Mouse (Mus musculus): Measurements from ENCODE around the gene Aig1. TPM values are rescaled to one million over a fixed set of nuclear protein-coding genes. Genes with fewer than 3 reads are reported as not detected.

Aig1 gene
- polyA plus RNA-seq, 1 experiment from 2014 or later, result 18.0 TPM

- Histone ChIP-seq H3K9ac (ENCODE audit: low read depth, low read length) (no peak overlapping the region), H3K4me1 (ENCODE audit: control insufficient read depth, low read depth, low read length) (no peaks in the 10 kb centered on the region), H3K4me2 (ENCODE audit: low read depth, low read length) (no peak overlapping the region), H3K27me3 (ENCODE audit: control insufficient read depth, insufficient read depth, low read depth, low read length) (no peaks in the 10 kb centered on the region), H3K36me3 (ENCODE audit: control insufficient read depth, insufficient read depth) (no peaks in the 10 kb centered on the region), H3K4me3 (ENCODE audit: low read depth, low read length) (no peak overlapping the region), H3K9me3 (replicated peaks; ENCODE audit: control insufficient read depth, low read length) (no peaks in the 10 kb centered on the region), H3K27ac (ENCODE audit: low read length) (no peak overlapping the region)
- WGBS (ENCODE audit: insufficient replicate concordance), result 58% methylated on average over 9 of the region's 9 CpGs
- no peak for ATAC-seq (ENCODE audit: low read depth)
Observed at GRCm38 (mm10) chr10:13882490-13882889, 13.7 kb upstream of the Aig1 start.

GRCm38 (mm10) chr10:13878696-13879095 is 9.9 kb upstream of the Aig1 start:
- H3K27ac ChIP-seq (ENCODE audit: low read length), result no peak overlapping the region
- peaks cover 18% of the 10 kb centered on the region for H3K4me1 ChIP-seq (ENCODE audit: control insufficient read depth, low read depth, low read length)
- H3K4me3 ChIP-seq (ENCODE audit: low read depth, low read length), result no peak overlapping the region
- ATAC-seq (ENCODE audit: low read depth), result no peak
- H3K27me3 ChIP-seq (ENCODE audit: control insufficient read depth, insufficient read depth, low read depth, low read length), result no peaks in the 10 kb centered on the region
- no peak overlapping the region for H3K9ac ChIP-seq (ENCODE audit: low read depth, low read length)
- no peaks in the 10 kb centered on the region for H3K36me3 ChIP-seq (ENCODE audit: control insufficient read depth, insufficient read depth)
- no peak overlapping the region for H3K4me2 ChIP-seq (ENCODE audit: low read depth, low read length)
- 67% methylated on average over 4 of the region's 4 CpGs for WGBS (ENCODE audit: insufficient replicate concordance)
- no peaks in the 10 kb centered on the region for H3K9me3 ChIP-seq (replicated peaks; ENCODE audit: control insufficient read depth, low read length)

GRCm38 (mm10) chr10:13875038-13875420 is 6.2 kb upstream of the Aig1 start:
- no peaks in the 10 kb centered on the region for H3K27me3 ChIP-seq (ENCODE audit: control insufficient read depth, insufficient read depth, low read depth, low read length)
- peak overlapping the region; percentile 52 for H3K4me2 ChIP-seq (ENCODE audit: low read depth, low read length)
- no peak overlapping the region for H3K4me3 ChIP-seq (ENCODE audit: low read depth, low read length)
- 63% methylated on average over 4 of the region's 4 CpGs for WGBS (ENCODE audit: insufficient replicate concordance)
- peak overlapping the region; percentile 42; the same call in 1 of the 2 replicates for H3K27ac ChIP-seq (ENCODE audit: low read length)
- H3K4me1 ChIP-seq (ENCODE audit: control insufficient read depth, low read depth, low read length), result peaks cover 19% of the 10 kb centered on the region
- no peak for ATAC-seq (ENCODE audit: low read depth)
- H3K36me3 ChIP-seq (ENCODE audit: control insufficient read depth, insufficient read depth), result no peaks in the 10 kb centered on the region
- H3K9ac ChIP-seq (ENCODE audit: low read depth, low read length), result no peak overlapping the region
- no peaks in the 10 kb centered on the region for H3K9me3 ChIP-seq (replicated peaks; ENCODE audit: control insufficient read depth, low read length)

GRCm38 (mm10) chr10:13874301-13875037 is 5.7 kb upstream of the Aig1 start:
- WGBS (ENCODE audit: insufficient replicate concordance), result 30% methylated on average over 10 of the region's 10 CpGs
- H3K9ac ChIP-seq (ENCODE audit: low read depth, low read length), result peak overlapping the region; percentile 47; the same call in 1 of the 2 replicates
- no peaks in the 10 kb centered on the region for H3K36me3 ChIP-seq (ENCODE audit: control insufficient read depth, insufficient read depth)
- H3K27ac ChIP-seq (ENCODE audit: low read length), result peak overlapping the region; percentile 83
- peak overlapping the region; percentile 15; the same call in 1 of the 2 replicates for H3K4me3 ChIP-seq (ENCODE audit: low read depth, low read length)
- H3K4me1 ChIP-seq (ENCODE audit: control insufficient read depth, low read depth, low read length), result peaks cover 22% of the 10 kb centered on the region
- H3K9me3 ChIP-seq (replicated peaks; ENCODE audit: control insufficient read depth, low read length), result no peaks in the 10 kb centered on the region
- peak; percentile 96 for ATAC-seq (ENCODE audit: low read depth)
- H3K27me3 ChIP-seq (ENCODE audit: control insufficient read depth, insufficient read depth, low read depth, low read length), result no peaks in the 10 kb centered on the region
- H3K4me2 ChIP-seq (ENCODE audit: low read depth, low read length), result peak overlapping the region; percentile 52

GRCm38 (mm10) chr10:13870531-13870930 is 1.8 kb upstream of the Aig1 start:
- no peak overlapping the region for H3K4me2 ChIP-seq (ENCODE audit: low read depth, low read length)
- H3K36me3 ChIP-seq (ENCODE audit: control insufficient read depth, insufficient read depth), result no peaks in the 10 kb centered on the region
- H3K9ac ChIP-seq (ENCODE audit: low read depth, low read length), result no peak overlapping the region
- peaks cover 35% of the 10 kb centered on the region for H3K4me1 ChIP-seq (ENCODE audit: control insufficient read depth, low read depth, low read length)
- 75% methylated on average over 3 of the region's 3 CpGs for WGBS (ENCODE audit: insufficient replicate concordance)
- no peak for ATAC-seq (ENCODE audit: low read depth)
- no peaks in the 10 kb centered on the region for H3K9me3 ChIP-seq (replicated peaks; ENCODE audit: control insufficient read depth, low read length)
- no peak overlapping the region for H3K27ac ChIP-seq (ENCODE audit: low read length)
- no peaks in the 10 kb centered on the region for H3K27me3 ChIP-seq (ENCODE audit: control insufficient read depth, insufficient read depth, low read depth, low read length)
- H3K4me3 ChIP-seq (ENCODE audit: low read depth, low read length), result no peak overlapping the region

GRCm38 (mm10) chr10:13869322-13870035 is 699 bp upstream of the Aig1 start:
- H3K27ac ChIP-seq (ENCODE audit: low read length), result peak overlapping the region; percentile 53; the same call in 1 of the 2 replicates
- peak overlapping the region; percentile 71; the same call in 1 of the 2 replicates for H3K9ac ChIP-seq (ENCODE audit: low read depth, low read length)
- no peaks in the 10 kb centered on the region for H3K27me3 ChIP-seq (ENCODE audit: control insufficient read depth, insufficient read depth, low read depth, low read length)
- H3K36me3 ChIP-seq (ENCODE audit: control insufficient read depth, insufficient read depth), result no peaks in the 10 kb centered on the region
- H3K9me3 ChIP-seq (replicated peaks; ENCODE audit: control insufficient read depth, low read length), result no peaks in the 10 kb centered on the region
- WGBS (ENCODE audit: insufficient replicate concordance), result 24% methylated on average over 13 of the region's 13 CpGs
- H3K4me3 ChIP-seq (ENCODE audit: low read depth, low read length), result peak overlapping the region; percentile 74
- peaks cover 25% of the 10 kb centered on the region for H3K4me1 ChIP-seq (ENCODE audit: control insufficient read depth, low read depth, low read length)
- ATAC-seq (ENCODE audit: low read depth), result peak; percentile 26; the same call in 1 of the 2 replicates
- peak overlapping the region; percentile 83 for H3K4me2 ChIP-seq (ENCODE audit: low read depth, low read length)

GRCm38 (mm10) chr10:13866391-13866790 is 2.4 kb downstream of the Aig1 start:
- no peak overlapping the region for H3K4me2 ChIP-seq (ENCODE audit: low read depth, low read length)
- H3K9me3 ChIP-seq (replicated peaks; ENCODE audit: control insufficient read depth, low read length), result no peaks in the 10 kb centered on the region
- H3K9ac ChIP-seq (ENCODE audit: low read depth, low read length), result no peak overlapping the region
- 51% methylated on average over 4 of the region's 4 CpGs for WGBS (ENCODE audit: insufficient replicate concordance)
- H3K27me3 ChIP-seq (ENCODE audit: control insufficient read depth, insufficient read depth, low read depth, low read length), result no peaks in the 10 kb centered on the region
- H3K36me3 ChIP-seq (ENCODE audit: control insufficient read depth, insufficient read depth), result no peaks in the 10 kb centered on the region
- peaks cover 16% of the 10 kb centered on the region for H3K4me1 ChIP-seq (ENCODE audit: control insufficient read depth, low read depth, low read length)
- ATAC-seq (ENCODE audit: low read depth), result no peak
- H3K27ac ChIP-seq (ENCODE audit: low read length), result no peak overlapping the region
- H3K4me3 ChIP-seq (ENCODE audit: low read depth, low read length), result no peak overlapping the region

GRCm38 (mm10) chr10:13861115-13861909 is 7.5 kb downstream of the Aig1 start:
- peak; percentile 55 for ATAC-seq (ENCODE audit: low read depth)
- WGBS (ENCODE audit: insufficient replicate concordance), result 60% methylated on average over 11 of the region's 11 CpGs
- H3K27me3 ChIP-seq (ENCODE audit: control insufficient read depth, insufficient read depth, low read depth, low read length), result no peaks in the 10 kb centered on the region

More at GRCm38 (mm10) chr10:13861115-13861909, 7.5 kb downstream of the Aig1 start:
- H3K4me3 ChIP-seq (ENCODE audit: low read depth, low read length), result no peak overlapping the region
- no peak overlapping the region for H3K27ac ChIP-seq (ENCODE audit: low read length)
- no peak overlapping the region; the same call in 1 of the 2 replicates for H3K4me2 ChIP-seq (ENCODE audit: low read depth, low read length)
- no peak overlapping the region for H3K9ac ChIP-seq (ENCODE audit: low read depth, low read length)
- no peaks in the 10 kb centered on the region for H3K9me3 ChIP-seq (replicated peaks; ENCODE audit: control insufficient read depth, low read length)
- no peaks in the 10 kb centered on the region for H3K4me1 ChIP-seq (ENCODE audit: control insufficient read depth, low read depth, low read length)
- no peaks in the 10 kb centered on the region for H3K36me3 ChIP-seq (ENCODE audit: control insufficient read depth, insufficient read depth)

All from liver, embryonic 16.5 days (tissue).